Mouse (Mus musculus) right cerebral cortex, postnatal 10 days (tissue): ENCODE measurements around the gene Mdh1.
A peak's percentile ranks its signal among the peaks of the same experiment; 100 is the strongest.

Experiments used
- DNase-seq, 2 experiments: peaks; one replicate each; pipeline ENCODE4 v3.0.0; 2021; ENCODE audit warnings: low spot score in 2 of 2

Gene Mdh1

DNA sequence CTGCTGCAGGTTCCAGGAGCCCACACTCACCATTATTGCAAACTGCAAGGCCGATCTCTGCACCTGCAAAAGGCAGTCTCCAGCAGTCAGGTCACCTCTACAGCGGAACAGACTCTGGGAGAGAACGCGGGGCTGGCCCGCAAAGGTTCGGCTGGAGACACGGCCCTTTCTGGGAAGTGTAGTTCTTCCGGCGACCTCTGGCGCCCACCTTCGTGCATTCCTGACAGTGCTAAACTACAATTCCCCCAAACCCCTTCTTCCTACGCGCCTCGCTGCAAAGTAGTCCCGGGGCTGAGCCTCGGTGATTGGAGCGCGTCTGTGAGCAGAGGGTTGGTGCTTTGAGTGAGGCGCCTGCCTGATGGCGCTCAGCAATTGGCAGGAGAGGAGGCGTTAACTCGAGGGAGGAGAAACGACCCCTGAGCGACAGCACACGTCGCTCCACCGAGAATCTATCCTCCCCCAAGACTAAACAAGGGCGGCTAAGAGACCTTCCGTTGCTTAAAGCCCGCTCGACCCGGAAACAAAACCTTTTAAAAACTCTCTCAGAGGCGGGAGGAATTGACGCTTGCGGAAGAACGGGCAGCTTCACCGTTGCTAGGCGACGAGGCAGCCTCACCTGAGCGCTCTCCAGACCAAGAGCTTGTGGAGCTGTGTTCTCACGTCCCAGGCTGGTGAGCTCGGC is at the start of gene Mdh1, which contains the start of gene Wdpcp:
Gene Mdh1 (minus strand): TSS at position 668 of the 682 bp plus-strand sequence.
Gene Wdpcp (plus strand): TSS at position 536 of the 682 bp plus-strand sequence.
- DNase-seq: peak; percentile 99

DNA sequence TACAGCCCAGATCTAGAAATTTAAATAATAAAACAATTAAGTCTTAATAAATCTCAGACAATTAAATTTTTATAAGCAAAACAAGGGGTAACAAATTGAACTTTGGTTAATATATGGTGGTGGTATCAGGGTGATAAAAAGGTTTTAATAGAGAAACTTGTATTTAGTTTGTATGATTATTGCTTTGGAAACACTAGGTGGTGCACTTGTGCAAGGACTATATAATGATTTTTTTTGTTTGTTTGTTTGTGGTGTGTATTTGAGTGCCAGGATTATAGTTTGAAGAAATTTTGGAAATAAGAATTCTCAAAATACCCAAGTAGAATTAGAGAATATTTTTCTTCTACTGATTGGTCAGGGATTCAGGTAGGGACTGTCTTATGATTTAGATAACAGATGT is 43.7 kb upstream of the Mdh1 start:
- no peak for DNase-seq

DNA sequence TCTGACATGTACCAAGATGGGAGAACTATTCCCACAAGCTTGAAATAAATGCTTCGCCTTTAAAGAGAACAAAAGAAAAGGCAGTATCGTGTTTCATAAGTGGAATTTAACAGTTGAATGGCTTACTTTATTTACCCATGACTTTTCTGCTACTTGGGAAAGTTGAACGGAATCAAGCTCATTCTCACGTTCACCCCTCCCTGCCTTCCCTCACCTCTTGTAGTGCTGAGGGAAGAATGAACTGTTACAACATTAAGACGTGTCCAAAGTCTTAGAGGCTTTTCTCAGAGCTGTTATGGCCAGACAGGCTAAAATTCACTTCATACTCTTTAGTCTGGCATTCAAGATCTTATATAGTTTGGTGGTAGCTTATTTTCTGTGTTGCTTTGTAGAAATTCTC is 30.3 kb upstream of the Mdh1 start:
- no peak for DNase-seq

DNA sequence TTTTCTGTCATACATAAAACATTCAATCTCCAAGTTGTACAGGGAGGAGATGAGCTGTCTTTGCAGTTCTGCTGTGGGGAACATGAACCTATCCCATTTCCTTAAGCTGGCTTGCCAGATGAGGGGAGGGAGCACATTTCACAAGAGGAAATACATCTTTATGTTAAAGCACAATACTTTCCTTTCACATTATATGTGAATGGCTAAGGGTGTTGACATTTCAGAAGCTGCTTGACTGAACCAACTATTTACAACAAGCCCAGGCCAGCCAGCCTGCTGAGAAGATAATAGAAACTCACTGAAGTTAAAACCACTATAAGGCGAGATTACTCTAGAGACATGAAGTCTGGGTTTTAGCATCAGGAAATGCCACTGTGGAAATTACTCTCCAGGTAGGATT is 11.1 kb upstream of the Mdh1 start:
- DNase-seq: no peak

DNA sequence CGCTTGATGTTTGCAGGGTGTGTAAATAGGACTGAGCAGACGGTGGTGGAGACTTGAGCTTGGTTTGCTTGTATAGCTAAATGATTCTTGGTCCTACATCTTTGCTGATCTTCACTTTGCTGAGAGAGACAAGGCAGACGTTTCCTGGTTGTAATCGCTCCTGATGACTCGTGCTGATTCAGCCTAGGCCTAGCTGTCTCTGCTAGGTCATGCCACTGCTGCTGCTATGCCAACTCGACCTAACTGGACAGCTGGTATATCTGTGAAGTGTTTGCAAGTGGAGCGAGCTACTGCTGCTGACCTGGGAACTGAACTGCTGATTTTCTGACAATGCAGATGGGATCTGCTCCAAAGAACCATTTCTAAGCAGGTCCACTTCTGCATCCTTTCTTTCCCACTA is 9.3 kb upstream of the Mdh1 start:
- no peak for DNase-seq

DNA sequence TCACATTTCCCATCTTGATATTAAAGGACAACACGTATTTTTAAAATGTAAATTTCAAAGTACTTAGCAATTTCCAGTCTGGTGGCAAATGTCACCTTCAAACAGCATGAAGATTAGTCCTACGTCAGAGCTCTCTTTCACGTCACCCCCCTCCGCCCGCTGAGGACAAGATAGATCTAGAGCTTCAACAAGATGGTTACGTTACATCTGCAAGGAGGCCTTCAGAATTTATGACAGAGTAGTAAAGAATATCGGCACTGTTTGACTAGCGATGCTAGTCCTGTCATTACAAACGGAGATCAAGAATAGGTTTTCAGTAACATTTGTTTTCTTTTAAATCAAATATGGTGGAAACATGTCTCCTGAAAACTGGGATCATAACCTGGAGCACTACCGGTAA is 1.2 kb downstream of the Mdh1 start:
- DNase-seq: peak; percentile 70 to 74

DNA sequence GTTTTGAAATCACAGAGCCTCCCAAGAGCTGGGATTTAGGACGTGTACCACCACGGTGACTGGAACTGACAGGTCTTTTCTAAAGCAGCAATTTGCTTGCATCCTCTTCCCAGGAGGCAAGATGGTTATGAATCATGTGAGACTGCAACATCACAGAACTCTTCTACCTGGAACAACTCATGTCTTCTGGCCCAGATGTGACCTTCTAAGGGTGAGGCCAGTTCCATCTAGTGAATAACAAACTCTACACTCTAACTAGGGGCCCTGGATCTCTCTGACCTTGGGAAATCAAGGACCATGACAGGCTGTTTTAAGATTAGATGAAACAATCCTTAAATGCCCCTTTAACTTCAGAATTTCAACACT is 2.1 kb downstream of the Mdh1 start:
- DNase-seq: no peak

DNA sequence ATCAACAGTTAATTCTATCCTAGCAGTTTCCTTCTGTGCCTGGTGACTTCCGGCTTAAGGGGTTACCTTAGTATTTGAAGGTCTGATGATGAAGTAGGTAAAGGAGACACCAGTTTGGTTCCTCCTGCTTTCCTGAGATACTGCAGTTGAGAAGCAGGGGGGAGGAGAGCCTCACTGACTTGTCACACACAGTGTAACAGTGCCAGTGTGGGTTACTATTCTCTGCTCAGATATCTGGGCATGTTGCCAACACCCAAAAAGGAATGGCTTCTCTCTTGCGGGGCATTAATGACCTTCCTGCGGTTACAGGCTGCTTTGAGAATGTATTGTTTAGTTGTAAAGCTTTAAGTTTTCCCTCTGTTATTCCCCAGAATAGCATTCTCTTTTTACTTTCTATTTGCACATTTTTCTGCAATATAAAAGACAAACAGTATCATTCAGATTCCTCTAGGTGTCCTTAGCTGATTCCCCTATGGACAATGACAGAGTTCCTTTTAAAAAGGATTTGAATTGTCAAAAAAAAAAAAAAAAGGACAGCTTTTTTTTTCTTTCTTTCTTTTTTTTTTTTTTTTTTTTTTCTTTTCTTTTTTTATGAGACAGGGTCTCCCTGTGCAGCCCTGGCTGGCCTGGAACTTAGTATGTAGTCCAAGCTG is 2.6 kb downstream of the Mdh1 start:
- peak; percentile 63 to 68 for DNase-seq

DNA sequence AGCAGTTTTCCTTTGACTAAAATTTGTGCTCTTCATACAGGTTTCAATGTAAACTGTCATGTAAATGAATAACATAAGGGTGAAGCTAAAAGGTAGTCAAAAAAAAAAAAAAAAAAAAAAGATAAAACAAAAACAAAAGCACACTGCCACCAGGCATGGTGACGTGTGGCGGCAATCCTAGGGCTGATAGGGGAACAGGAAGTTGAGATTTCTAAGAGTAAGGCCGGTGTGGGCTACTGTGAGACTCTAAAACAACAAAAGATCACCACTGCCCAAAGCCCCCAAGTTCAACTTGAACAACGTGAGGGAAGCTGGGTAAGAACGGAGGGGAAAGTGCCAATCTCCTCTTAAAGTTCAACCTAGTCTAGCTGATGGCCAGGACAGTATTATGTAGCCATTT is 3.2 kb downstream of the Mdh1 start:
- no peak for DNase-seq

DNA sequence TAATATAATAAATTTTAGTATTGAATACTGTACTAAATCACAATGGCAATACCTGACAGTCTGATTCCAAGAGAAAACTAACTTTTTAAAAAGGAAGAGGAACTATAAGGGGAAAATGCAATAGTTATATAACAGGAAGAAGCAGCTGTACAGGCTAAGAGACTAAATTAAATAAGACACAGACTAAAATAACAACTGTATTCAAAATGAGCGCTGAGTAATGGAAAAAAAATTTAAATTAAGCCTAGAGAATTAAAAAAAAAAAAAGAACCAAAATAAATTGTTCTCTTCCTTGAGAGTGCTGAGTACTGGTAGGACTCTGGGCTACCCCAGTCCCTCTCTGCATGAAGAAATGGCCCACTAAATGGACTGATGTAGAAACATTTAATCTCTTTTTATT is 4.4 kb downstream of the Mdh1 start:
- DNase-seq: no peak

DNA sequence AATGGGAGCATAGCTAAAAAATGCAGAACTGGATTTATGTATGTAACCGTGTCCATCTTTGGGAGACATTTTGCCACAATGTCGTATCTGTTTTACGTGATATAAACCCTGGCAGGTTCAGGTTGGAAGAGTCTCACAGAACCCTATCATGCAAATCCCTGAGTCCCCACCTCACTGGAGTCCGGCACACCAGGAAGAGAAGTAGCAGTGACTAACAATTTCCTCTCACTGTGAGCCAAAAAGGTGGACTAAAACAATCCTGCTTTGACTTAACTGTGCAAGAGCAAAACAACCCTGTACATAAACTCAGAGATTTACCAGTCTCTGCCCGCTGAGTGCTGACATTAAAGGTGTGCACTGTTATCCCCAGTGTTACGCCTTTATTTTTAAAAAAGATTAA is 5.2 kb downstream of the Mdh1 start:
- DNase-seq: no peak

DNA sequence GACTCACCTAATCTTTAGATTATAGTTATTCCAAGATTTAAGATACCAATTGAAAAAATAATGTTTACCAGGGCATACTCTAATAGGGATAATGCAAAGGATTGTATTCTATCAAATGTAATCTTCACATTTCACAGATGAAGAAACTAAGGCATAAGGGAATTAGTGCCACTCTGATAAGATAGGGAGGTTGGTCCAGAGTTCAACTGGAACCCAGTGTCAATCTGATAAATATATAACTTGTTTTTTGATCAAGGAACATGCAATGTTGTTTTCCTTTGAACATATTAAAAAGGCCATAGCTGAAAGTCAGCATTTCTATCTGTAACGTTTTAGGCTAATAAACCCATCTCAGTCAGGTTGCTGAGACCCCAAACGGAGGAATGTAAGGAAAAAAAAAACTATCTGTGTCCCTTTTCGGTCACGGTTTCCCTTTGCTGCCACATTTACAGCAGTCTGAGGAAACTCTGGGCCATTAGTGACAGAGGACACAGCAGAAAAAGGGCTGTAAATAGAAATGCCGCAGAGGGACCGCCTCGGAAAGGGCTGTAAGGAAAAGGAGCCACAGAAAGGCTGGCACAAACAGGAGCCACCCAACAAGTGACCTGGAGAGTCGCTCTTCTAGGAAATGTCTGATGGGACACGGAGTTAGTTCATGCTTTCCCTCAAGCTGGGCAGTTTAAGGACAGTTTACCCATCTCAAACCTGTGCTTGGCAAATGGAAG is 7.3 kb downstream of the Mdh1 start:
- no peak for DNase-seq

DNA sequence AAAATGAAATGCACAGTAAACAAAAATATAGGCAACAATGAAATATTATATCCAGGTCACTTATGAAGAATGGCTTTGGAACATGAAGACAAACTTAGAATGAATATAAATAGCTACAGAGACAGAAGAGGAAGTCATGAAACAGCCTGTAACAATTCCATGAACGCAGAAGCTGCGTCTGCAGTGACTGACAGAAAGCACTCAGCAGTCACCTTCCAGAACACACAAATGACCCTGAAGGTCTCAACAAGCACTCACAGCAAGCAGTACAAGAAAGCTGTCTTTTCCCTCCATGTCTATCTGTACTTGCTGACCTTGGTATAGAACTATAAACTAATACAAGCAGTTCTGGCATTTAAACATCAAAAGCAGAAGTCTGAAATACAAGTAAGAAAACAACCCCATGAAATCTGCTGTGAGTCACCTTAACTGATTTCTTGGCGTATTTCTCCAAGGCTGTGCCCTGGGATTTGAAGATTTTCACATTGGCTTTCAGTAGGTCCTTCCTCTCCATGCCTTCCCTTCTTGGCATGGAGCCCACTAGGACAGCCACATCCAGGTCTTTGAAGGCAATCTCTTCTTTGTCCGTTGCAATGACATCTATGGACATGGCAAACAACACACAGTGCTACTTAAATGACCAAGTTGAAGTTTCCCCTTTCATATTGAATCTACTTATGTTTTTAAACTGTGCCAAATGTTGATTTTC is 8.4 kb downstream of the Mdh1 start:
- DNase-seq: no peak

DNA sequence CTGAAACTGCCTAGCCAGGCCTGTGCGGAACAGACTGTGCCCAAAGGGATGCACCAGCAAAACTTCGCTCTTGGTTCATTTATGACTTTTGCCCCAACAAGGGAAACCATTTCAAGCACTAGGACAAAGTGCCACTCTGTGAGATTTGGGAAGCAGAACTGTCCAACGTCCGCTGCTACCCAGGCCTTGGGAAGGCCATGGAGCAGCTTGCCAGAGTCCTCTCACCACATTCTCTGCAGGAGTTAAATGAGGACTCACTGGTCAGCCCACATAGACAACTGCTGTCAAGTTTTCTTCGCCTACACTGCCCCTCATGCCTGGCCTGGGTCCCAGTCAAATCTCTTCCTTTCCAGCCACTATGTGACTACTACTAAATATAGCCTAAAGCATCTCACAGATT is 10.8 kb downstream of the Mdh1 start:
- no peak for DNase-seq

DNA sequence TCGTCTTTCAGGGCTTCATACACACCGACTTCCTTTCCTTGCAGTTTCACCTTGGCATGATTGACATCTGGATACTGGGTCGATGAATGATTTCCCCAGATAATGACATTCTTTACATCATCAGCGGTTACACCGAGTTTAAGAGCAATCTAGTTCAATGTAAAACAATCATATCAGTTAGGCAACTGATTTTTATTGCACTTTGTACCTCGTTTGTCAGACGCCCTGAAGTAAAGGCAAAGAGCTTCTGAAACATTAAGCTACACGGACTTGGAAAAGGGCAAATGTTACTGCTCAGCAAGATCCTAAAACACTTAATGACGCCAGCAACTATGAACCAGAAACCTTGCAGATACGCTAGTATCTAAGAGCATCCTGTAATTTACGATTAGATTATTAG is 12.4 kb downstream of the Mdh1 start:
- no peak for DNase-seq

DNA sequence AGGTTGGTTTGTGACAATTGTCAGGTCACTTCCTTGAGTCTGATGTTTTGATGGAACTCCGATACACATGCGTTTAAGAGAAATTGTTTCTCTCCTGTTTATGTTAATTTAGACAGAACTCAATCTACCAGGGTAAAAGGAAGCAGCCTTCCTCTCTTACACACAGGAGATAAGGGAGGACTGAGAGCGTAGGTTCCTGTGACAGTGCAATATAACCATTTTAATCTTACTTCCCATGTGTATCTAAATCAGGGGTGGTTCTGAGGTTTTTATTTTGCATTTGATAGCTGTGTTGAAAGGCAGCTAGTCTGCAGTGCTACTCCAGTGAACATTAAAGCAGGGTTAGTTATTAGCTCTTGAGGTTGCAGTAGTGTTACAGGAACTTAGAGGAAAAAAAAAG is 20.1 kb downstream of the Mdh1 start:
- no peak for DNase-seq

DNA sequence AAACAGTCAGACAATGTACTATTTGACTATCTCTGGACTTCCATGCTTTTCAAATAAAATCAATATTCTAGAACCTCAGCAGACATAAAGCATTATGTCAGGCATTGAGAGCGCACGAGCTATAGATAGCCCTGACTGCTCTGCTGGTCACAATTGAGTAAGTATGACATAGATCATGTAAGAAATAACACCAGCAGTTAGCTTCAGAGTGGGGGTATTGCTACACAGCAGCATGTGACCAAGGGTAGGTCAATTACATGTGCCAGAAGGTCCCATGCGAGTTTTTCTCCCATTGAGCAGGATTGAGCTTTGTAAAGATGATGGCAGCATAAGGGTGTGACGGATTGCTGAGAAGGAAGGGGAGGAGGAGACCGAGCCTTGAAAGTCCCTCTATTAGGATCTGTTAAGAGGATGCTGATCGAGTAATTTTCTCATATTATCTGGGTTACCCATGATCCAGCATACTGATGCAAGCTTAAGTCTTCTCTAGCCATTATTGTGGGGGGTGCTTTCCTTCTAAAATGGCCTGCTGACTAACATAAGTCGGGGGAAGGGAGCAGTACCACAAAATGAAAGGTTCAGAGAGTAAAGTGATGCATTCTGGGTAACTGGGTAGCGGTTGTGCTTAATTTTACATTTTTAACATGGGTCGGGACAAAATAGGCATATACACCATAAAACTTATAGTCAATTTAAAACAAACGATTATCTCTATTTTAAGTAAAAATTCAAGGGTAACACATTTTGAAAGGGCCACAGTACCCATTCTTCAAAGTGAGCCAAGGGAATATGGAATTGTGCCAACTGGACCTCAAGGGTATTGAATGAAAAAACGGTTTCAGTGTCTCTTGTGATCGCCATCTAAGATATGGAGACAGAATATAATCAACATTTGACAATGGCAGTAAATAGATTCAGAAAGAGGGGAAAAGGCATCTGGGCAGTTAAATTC is 21.7 kb downstream of the Mdh1 start:
- DNase-seq: no peak

DNA sequence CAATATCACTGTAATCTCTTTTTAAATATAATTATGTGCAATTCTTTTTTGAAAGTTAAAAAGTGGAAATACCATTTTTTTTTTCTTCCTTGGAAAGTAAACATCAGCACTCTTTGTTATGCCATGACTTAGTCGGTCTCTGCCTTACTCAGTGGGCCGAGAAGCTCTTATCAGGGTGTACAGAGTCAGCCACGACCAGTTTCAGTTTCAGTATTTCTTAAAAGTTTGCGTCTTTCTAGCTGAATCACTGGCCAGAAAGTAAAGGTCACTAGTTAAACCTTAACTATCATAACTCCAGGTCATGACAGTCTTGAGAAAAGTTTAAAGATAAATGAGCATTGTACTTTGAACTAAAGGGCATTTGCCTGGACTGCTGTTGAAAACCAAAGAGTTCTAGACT is 22.4 kb downstream of the Mdh1 start:
- no peak for DNase-seq

DNA sequence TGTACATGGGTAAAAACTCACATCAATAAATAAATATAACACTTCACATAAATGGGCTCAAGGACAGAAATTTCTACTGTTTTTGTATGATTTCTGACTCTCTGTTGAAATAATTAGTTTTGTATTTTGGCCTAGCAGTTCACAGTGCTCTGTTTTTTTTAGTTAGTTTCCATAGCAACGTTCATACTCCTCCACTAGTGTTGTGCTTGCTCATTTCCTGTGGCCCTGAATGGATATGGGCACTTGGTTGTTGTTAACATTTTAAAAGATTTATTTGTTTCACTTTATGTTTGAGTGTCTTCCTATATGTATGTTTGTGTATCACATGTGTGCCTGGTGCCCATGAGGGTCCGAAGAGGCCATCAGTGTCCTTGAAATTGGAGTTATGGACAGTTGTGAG is 23.1 kb downstream of the Mdh1 start:
- no peak for DNase-seq

DNA sequence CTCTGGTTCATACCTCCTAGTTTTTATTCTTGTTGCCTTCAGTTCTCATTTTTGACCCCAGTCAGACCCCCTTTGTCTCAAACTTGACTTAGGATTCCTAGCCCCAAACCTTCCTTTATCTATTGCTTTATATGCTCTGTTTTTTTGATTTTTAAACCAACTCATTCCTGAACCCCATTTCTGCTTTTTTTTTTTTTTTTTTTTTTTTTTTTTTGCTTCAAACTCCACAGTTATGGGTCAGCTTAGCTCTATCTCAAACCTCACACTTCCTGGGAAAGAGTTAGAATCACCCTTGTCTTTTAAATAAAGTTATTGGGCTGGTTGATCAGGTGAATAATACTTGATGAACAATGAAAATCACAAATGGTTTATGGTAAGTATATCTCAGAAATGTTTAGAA is 24.6 kb downstream of the Mdh1 start:
- no peak for DNase-seq

DNA sequence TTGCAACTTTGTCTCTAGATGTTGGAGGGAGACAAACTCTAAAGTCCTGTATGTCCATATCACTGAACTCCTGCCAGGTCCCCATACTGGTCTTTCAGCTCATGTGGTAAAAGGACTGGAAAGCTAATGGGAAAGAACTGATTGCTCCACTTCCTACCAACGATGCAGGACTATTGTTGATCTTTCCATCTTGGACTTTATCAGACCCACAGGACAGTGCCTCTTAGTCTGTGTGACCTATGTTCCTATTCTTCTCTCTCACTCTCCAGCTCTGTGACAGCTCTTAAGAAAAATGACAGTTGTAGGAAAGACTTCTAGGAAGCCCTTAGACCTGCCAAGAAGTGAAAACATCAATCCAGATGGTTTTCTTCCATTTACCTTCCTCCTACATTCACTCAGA is 25.5 kb downstream of the Mdh1 start:
- DNase-seq: no peak
